Mouse (Mus musculus): ENCODE data around the gene Gng10.

Gng10 gene

DNA sequence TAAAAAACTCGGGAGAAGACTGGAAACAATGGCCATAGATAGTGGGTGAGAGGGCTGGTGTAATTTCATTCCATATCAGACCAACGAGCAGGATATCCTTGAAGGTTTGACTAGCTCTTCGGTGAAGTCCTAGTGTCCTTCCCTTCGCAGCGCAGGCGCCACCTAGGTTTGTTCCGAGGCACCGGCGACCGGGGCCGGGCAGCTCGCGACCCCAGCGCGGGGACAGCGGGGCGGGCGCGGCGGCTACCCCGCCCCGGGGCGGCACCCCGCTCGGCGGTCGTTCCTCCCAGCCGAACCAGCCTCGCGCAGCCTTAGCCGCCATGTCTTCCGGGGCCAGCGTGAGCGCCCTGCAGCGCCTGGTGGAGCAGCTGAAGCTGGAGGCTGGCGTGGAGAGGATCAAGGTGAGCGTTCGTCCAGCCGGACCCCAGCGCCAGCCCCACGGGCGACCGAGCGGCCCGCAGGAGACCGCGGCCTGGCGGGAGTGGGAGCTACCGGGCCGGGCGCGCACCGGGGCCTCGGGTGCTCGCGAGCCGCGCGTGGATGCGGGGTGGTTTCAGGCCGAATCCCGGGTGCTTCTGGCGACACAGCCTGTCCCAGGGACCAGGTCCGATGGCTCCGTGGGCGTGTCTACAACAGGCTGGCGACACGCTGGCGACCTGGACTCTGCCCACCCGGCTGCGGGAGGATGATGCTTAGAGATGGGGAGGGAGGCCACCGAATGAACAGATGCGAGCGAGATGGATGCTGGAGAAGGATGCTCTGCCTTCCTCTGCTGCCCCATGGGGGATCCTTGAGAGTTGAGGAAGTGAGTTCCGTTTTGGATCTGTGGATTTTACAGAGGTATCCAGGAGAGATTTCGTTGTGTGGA lies at the start of gene Gng10:
TSS of gene Gng10 (plus strand) at position 171 of the 868 bp plus-strand sequence.
- DNase-seq (ENCODE audit: low read depth, low spot score) = peak; percentile 79

DNA sequence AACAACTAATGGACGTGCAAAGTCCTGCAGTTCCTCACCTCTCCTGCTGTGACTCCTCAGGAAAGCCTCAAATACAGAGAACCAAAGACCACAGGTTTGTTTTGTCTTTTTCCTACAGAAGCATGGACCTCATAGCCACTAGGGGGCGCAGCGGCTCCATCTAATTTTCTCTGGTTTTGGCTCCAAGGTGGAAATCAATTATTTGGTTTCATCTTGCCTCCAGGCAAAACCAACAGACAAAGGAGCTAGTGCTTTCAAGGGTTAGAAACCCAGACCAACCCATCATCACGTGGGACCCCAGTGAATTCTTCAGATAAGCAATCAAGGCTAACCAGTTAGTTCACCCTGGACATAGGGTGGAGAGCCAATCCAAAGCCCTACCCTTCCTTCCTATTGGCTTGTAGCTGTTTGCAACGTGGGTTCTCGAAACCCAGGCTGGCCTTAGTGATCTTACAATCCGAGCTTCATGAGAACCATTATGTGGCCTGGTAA lies 49.7 kb upstream of the Gng10 start:
- DNase-seq (ENCODE audit: low read depth, low spot score) = peak; percentile 88

DNA sequence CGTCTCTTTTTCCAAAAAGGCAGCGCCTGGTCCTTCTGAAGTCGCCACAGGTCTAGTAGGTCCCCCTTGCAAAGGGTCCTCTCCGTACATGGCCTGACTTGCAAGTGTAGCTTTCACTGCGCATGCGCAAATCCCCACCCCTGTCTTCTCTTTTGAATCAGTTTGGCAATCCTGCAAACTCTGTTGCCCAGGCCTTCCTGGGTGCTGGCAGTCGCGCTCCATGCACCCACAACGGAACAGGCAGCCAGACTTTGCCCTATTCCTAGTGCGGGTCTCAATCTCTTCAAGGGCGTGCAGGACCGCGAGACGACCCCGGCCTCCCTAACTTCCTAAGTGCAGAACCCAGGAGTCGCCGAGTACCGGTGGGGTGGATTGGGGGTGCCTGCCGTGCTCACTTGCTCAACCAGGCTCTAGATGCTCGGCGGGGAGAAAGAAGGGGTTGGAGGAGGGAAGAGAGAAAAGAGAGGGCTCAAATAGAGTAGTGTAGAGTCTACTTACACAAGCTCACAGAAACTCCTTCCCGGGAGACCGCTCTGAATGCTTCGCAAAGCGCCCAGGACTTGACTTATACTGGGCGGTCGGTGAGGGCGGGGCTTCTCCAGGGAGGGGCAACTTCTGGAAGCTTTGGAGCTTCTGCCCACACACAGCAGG lies 48.2 kb upstream of the Gng10 start, which contains the start of gene Ptgr1:
TSS of gene Ptgr1 (minus strand) at position 580 of the 651 bp plus-strand sequence.
- peak; percentile 84 for DNase-seq (ENCODE audit: low read depth, low spot score)

DNA sequence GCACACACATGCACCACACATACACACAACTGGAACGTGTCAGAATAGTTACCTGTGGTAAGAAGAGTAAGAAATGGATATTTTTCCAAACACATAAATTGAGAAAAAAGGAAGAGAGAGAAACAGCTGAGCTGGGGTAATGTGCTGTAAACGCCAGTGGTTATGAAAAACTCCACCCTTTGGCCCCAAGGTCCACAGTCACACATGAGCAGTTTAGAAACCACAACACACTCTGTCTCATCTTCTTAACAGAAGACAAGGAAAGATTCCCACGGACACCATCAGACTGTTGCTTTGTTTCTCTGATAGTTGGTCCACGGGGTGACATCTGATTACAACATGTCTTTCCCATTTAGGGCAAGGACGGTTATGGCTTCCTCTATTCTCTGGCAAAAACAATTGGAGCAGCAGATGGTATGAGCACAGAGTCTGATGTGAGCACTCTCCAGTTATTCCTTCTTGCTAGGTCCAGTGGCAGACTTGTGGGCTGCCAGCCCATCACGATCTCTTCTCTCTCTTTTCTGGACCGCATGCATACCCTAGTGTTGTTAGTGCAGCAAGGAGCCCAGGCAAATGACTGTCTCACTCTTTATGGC lies 45.5 kb upstream of the Gng10 start:
- DNase-seq (ENCODE audit: low read depth, low spot score) = no peak

DNA sequence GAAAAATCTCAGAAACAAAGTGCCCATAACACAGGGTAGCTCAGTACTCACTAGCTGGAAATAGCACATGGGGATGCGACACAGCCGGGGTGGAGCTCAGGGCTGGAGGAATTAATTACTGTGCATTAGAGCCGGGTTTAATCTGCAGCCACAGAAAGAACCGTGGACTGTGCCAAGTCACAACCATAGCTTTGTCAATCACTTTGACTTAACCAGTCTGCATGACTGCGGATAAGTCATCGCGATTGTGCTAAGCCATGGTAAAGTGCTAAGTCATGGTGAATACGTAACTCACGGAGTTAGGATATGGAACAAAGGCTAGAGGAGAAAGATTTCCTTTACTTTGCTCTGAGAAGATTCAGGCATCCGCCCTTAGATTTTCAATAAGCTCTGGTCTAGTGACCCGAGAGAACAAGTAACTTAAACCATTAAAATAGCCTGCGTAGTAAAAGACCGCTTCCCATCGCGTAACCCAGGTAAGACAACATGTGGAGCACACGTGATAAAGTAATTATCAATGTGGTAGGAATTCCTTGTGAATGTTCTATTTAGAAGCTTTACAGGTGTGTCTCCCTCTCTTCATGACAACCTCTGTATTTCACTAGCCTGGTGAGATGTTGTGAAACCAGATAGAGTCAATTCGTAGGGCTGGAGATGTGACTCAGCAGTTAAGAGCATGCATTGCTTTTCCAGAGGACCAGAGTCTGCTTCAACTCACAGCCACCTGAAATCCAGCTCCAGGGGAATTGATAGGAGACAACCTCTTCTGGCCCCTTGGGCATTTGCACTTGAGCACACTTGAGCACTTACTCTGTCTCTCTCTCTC lies 44.1 kb upstream of the Gng10 start:
- DNase-seq (ENCODE audit: low read depth, low spot score) = no peak

DNA sequence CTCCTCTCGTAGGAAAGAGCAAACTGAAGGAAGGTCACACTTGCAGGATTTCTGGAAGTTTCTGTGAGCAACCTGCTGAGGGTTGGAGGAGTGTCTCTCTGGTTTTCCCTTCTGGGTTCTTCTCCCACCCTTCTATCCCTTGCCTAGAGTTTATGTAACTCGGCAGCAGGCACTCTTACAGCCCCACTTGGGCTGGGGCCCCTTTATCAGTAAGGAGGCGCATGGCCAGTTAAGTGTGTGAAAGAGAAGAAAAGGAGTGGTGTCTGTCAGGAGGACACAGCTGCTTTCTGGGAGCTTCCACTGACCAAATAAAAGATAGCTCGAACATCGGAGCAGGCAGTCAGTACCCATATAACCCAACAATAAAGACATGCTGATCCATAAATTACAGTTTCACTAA lies 42.7 kb upstream of the Gng10 start:
- DNase-seq (ENCODE audit: low read depth, low spot score) = no peak

DNA sequence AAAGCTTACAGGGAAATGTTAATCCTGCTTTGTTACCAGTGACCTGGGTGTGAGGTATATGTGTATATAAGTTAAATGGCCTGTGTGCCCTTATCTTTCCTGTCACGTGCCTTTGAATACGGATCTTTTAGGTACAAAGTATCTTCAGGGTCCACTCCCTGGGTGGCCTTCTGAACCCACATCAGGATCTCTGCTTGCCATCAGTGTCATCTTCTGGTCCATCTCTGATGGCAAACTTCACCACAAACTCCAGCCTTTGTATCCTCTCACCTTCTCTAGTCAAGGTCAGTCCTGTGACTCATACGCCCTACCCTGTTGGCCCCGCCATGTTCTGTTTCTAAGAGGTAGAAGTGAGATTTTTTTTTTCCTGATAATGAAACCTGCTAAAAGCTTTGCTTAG lies 40.1 kb upstream of the Gng10 start, which contains the start of gene Dnajc25:
TSS of gene Dnajc25 (plus strand) at position 301 of the 400 bp plus-strand sequence.
- no peak for DNase-seq (ENCODE audit: low read depth, low spot score)

DNA sequence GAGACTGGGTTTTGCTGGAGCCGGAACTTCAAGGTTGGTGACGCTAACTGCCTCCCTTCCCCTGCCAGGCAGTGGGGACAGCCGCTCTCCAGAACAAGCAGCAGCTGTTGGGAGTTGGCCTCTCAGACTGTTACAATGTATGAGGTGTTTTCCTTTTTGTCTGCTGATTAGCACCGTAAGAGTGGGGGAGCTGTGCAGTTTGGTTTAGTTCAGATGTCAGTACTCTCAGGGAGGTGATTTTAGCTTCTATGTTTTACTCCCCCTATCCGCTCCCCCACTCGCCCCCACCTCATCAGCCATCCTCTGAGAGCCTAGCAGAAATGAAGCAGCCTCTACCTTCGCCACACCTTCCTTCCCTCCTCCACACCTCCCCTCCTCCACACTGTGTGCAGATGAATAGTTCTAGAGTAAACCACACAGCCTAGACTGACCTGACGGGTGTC lies 39.6 kb upstream of the Gng10 start:
- no peak for DNase-seq (ENCODE audit: low read depth, low spot score)

DNA sequence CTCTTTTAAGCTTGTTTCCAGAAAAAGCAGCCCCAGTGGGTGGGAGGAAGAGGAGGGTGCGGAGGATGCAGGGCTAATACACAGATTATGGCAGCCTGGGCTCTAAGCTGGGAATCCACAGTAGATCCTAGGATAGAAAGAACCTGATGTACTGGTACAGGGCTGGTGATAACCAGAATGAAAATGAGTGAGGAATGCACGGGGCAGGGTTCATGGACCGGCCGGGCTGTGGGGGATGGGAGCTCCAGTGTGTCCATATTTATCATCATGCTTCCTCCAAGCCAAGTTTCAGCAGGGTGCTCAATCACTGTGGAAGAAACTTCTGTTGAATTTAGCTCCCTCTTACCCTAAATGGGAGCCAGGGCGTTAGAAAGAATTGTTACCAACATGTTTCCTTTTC lies 37.8 kb upstream of the Gng10 start:
- DNase-seq (ENCODE audit: low read depth, low spot score) = no peak

DNA sequence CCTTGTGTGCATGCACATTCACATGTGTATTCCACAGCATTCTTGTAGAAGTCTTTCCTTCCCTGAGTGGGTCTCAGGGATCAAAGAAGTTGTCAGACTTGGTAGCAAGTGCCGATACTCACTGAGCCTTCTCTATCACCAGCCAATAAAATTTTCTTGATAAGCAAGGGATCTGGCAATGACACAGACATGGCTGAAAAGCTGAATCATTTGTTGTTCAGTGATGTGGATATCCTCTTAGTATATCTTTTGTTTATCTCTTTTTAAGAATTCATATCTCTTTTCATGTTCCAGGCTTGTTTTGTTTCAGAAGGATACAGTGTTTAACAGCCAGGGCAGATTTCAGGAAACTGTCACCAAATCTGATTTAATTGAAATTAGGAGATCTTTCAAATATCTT lies 36.2 kb upstream of the Gng10 start:
- no peak for DNase-seq (ENCODE audit: low read depth, low spot score)

DNA sequence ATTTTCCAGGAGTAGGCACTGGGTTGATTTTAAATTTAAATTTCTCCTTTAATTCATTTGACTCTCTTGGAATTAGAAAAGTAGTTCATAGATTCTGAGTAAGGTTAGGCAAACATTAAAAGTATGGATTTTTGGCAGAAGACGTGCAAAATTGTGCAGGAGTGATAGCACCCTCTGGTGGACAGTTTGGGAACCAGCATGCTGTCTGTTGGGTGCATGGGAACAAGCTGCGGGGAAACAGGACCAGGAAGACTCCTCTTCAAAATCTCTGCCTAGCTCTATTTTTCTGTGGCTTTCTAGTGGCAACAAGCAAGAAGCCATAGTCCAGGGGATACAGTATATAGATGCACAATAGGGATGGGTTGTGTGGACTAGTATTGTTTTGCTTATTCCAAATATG lies 35.2 kb upstream of the Gng10 start:
- DNase-seq (ENCODE audit: low read depth, low spot score) = peak; percentile 86

DNA sequence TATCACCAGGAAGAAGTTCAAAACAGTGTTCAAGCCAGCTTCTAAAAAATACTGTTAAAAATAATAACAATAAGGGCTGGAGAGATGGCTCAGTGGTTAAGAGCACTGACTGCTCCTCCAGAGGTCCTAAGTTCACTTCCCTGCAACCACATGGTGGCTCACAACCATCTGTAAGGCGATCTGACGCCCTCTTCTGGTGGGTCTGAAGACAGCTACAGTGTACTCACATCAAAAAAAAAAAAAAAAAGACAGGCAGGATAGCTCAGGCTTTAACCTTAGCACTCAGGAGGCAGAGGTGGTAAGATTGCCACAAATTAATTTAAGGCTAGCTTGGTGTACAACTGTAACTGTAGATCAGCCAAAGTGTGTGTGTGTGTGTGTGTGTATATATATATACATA lies 34.3 kb upstream of the Gng10 start:
- peak; percentile 89 for DNase-seq (ENCODE audit: low read depth, low spot score)

DNA sequence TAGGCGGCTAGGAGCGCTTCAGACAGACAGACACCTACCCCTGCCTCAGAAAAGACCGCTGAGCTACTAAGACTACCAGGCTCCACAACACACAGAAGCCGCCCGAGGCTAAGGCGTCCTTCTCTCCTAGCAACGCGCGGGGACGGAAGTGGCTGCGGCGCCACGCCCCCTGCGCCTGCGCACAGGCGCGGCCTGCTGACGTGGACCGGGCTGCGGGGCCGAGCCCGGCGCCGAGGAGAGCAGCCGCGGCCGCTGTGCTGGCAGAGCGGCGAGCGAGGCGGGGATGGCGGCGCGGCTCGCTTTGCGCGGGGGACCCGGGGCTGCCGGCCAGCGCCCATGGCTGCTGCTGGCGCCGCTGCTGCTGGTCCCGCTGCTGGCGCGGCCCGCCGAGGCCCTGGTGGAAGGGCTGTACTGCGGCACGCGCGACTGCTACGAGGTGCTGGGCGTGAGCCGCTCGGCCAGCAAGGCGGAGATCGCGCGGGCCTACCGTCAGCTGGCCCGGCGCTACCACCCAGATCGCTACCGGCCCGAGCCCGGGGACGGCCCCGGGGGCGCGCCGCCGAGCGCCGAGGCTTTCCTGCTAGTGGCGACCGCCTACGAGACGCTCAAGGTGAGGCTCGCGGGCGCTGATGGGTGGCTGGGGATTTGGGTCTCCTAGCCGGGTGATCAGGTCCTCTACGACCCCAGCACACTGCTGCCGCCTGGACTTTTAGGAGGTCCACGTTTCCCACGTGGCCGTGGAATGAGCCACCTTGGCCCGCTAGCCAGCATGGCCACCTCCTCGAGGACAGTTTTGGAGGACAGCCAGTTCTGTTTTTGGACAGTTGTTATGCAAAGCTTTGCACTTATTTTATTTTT lies 31.7 kb upstream of the Gng10 start, which contains the start of gene Gm20503:
TSS of gene Gm20503 (plus strand) at position 263 of the 858 bp plus-strand sequence.
- peak; percentile 97 for DNase-seq (ENCODE audit: low read depth, low spot score)

DNA sequence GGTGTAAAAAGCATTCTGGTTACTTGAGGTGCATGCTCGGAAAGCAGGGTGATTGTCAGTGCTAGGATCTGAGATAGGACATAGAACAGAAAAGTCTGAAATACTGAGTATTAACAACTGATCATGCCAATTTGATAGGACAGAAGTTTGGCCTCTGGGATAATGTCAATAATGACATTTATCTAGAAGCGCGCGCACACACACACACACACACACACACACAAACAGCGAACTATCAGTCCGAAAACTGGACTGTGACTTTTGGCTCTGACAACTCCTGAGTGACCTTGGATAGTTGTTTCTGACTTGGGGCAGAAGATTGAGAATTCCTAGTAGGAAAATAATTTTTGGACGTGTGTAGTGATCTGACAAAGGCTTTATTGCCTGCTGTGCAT lies 31.1 kb upstream of the Gng10 start:
- DNase-seq (ENCODE audit: low read depth, low spot score) = no peak

DNA sequence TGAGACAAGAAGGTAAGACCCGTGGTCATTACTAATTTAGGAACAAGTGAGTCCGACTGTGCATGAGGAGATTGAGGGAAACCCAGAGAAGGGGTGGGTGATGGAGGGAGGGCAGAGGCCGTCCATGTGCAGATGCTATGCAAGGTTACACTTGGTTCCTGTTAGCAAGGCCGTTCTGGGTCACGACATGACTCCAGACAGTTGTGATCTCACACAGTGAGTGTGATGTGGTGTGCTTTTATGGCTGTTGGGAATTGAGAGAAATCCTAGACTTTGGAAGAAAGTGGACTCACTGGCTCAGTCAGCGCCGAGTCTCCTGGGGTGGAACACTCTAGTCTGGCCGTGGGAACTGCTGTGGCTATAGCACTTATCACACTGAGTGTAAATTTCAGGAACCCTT lies 28.7 kb upstream of the Gng10 start:
- no peak for DNase-seq (ENCODE audit: low read depth, low spot score)

DNA sequence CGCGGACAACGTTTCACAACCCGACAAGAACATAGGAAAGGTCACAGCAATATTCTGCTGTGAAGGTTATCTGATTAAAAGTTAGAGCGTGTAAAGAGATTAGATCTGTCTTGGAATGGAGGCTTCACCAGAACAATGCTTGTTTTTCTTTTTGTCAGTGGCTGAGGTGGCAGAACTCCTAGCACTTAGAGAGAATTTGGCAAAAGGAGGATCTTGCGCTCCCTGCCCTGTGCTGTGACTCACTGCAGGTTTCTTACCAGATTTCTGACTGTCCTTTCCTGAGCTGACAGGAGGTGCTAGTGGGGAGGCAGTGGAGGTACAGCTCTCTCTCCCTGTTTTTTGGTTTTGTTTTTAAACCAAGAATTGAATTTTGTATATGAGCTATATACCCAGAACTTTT lies 27.9 kb upstream of the Gng10 start:
- no peak for DNase-seq (ENCODE audit: low read depth, low spot score)

DNA sequence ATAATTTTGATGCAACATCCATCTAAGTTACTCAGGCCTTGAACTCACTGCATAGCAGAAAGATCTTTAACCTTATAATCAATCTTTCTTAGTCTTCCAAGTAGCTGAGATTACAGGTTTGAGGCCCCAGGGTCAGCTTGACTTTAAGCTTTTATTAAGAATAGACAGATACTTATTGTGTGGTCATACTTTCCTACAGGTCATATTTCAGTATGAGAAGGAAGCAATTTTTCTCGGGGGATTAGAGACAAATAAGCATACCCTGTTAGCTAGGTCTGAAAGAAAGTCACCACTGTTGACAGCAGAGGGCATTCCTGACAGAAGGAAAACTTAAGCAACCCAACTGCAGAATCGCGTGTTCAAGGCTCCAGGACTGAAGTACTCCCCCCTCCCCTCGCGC lies 26.9 kb upstream of the Gng10 start:
- no peak for DNase-seq (ENCODE audit: low read depth, low spot score)

DNA sequence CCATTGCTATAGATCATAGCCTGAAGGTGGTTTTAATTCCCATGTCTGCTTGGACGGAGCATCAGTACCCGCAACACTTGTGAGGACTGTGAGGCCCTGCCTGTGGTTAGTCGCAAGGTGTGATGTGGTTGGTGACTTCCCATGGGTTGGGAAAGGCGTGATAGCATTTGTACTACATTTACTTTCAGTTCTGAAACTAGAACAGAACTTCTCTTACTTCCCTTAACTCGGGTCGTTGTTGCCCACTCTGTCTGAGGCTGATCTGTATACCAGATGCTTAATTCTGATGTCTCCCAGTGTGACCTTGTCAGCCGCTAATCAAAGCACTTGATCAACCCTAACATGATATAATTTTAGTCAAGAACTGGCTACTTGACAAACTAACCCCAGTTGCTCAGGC lies 25.7 kb upstream of the Gng10 start:
- DNase-seq (ENCODE audit: low read depth, low spot score) = peak; percentile 62

DNA sequence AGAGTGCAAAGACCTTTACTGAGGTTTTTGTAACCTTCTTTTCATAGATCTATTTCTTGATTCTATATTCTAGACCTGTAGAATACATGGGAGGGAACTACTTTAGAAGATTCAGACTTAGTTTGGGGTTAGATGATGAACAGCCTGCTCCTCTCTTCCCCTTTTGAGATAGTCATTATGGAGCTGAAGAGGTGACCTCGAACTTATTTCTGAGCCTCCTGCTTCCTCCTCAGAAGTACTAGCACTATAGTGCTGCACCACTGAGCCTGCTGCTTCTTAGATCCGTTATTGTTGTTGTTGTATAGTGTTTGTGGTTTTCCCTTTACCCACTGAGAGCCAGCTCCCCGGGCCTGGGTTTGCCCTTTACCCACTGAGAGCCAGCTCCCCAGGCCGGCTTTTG lies 25.2 kb upstream of the Gng10 start:
- peak; percentile 10 for DNase-seq (ENCODE audit: low read depth, low spot score)

DNA sequence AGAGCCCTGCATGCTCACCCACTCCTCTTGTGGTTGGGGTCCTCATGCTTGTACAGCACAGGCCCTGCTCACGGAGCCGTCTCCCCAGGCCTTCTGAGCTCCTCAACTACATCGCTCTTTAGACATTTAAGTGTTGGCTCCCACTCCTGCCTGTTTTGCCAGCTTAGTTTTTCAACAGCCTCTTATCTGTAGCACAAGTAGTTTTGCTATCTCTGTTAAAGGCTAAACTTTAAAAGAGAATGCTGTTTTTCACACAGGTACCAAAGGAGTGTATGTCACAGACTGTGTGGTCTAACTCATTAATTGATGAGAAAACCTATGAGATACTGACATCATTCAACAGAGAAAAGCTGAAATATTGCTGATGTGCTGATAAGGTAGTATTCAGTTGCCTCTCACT lies 23.4 kb upstream of the Gng10 start:
- no peak for DNase-seq (ENCODE audit: low read depth, low spot score)
